Mouse (Mus musculus) G1E (cell line): ENCODE results near the gene Lpgat1.

Source experiments
- CTCF ChIP-seq: IDR thresholded peaks from 2 replicates; pipeline ENCODE4 v1.5.1; 2012; ENCODE audit warnings: low read depth, low read length, inconsistent platforms, mixed read lengths
- GATA1 ChIP-seq: IDR thresholded peaks from 2 replicates; pipeline ENCODE4 v1.6.1; 2012; ENCODE audit warnings: borderline replicate concordance, low read length, inconsistent platforms, mixed read lengths

DNA sequence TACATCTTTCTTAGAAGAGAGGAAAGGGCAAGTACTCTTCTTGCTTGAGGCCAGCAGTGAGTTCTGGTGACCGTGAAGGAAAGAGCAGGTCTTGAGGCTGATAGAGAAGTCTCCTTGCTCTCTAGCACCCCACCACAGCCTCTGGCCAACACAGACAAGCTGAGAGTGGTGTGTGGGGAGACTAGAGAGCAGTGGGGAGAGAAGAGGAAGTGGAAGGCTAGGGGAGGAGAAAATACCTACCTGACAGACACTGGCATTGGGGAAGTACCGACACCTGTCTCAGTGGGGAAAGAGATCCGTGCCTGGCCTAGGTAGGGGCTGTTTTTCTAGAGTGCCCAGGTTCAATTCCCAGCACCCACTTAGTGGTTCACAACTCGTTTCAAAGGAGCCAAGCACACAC is 96.6 kb downstream of the Lpgat1 start:
- TF ChIP-seq CTCF (no peak), GATA1 (no peak)
